Mouse (Mus musculus) lung, embryonic 16.5 days (tissue): ENCODE data around the gene Nfkb1. TPM values are rescaled to one million over a fixed set of nuclear protein-coding genes. Genes with fewer than 3 reads are reported as not detected.

Source experiments
- ATAC-seq: fragments of 200-750 bp; cut with Nextera tagmentation; 2 replicates; pipeline ENCODE4 v1.8.0; 2017; ENCODE audit warnings: low read depth, mild to moderate bottlenecking, moderate library complexity
- H3K27ac ChIP-seq: fragments of 300-500 bp; sonication (generic); 2 replicates; pipeline ENCODE4 v1.5.1; 2014; ENCODE audit warnings: mild to moderate bottlenecking, control low read depth, low read length
- H3K27me3 ChIP-seq: fragments of 300-500 bp; sonication (generic); 2 replicates; pipeline ENCODE4 v1.6.1; 2014; ENCODE audit warnings: low read depth, low read length, mixed read lengths; ENCODE audit not compliant: control insufficient read depth, insufficient read depth
- H3K36me3 ChIP-seq: fragments of 300-500 bp; sonication (generic); 2 replicates; pipeline ENCODE4 v1.6.1; 2014; ENCODE audit warnings: low read length; ENCODE audit not compliant: control insufficient read depth, insufficient read depth
- H3K4me1 ChIP-seq: fragments of 300-500 bp; sonication (generic); replicated peaks from 2 replicates; pipeline ENCODE4 v1.6.1; 2014; ENCODE audit warnings: low read length, mixed read lengths; ENCODE audit not compliant: control insufficient read depth, insufficient read depth
- H3K4me2 ChIP-seq: fragments of 300-500 bp; sonication (generic); 2 replicates; pipeline ENCODE4 v1.6.1; 2014; ENCODE audit warnings: low read depth, low read length, control low read depth
- H3K4me3 ChIP-seq: fragments of 300-500 bp; sonication (generic); 2 replicates; pipeline ENCODE4 v1.5.1; 2014; ENCODE audit warnings: mild to moderate bottlenecking, low read length, control low read depth
- H3K9ac ChIP-seq: fragments of 300-500 bp; sonication (generic); 2 replicates; pipeline ENCODE4 v1.6.1; 2014; ENCODE audit warnings: low read length, control low read depth
- H3K9me3 ChIP-seq: fragments of 300-500 bp; sonication (generic); 2 replicates; pipeline ENCODE4 v1.6.1; 2016; ENCODE audit warnings: low read length; ENCODE audit not compliant: control insufficient read depth
- WGBS: fragments of 180-500 bp; shearing (Covaris S2); extraction: QIAGEN DNeasy Blood & Tissue Kit; methylation state at CpG from one replicate; pipeline ENCODE4 v1.1.7; 2014; 5-methylcytosine and 5-hydroxymethylcytosine counted together
- polyA plus RNA-seq: library from polyadenylated mRNA; unstranded; fragments of >200 nt; fragmentation: Nextera tagmentation; extraction: Ambion mirVana; gene quantifications from 2 replicates; pipeline ENCODE4 v1.2.1, GENCODE M21; 2015

Gene Nfkb1
- polyA plus RNA-seq, 1 experiment from 2014 or later = 26.8 TPM

DNA sequence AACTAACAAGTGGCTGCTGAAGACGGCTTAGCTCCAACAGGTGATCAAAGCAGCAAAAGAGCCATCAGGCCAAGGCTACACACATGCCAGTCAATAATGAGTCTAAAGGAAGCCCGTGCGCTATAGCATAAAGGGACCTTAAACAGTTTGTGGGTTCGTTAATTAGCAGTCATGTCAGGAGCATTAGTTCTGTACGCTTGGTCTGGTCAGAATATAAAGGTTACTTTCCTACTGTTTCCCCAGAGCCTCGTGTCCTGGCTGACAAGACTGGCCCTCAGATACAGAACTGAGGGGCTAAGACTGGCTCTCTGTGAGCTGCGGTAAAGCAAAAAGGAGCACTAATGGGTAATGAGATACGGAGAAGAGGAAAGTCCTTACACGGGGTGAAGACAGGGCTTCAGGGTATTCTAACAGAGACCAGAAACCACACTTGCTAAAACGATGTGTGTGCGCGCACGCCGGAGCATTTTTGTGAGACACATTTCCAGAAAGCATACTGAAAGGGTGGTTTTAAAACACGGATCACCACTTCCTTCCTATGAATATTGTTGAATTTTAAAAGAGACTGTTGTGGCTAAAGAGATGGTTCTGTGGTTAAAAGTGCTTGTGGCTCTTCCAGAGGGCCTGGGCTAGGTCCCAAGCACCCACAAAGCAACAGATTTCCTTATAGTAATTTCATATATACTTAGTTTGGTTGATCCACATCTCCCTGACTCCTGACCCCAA lies 29.0 kb downstream of the Nfkb1 start:
- Histone ChIP-seq H3K4me1 (no peaks in the 10 kb centered on the region), H3K9me3 (no peaks in the 10 kb centered on the region), H3K4me3 (no peak overlapping the region), H3K27me3 (no peaks in the 10 kb centered on the region), H3K4me2 (no peak overlapping the region), H3K9ac (no peak overlapping the region), H3K36me3 (peaks cover 17% of the 10 kb centered on the region), H3K27ac (no peak overlapping the region)
- 89% methylated on average over 15 of the region's 15 CpGs for WGBS
- no peak for ATAC-seq

DNA sequence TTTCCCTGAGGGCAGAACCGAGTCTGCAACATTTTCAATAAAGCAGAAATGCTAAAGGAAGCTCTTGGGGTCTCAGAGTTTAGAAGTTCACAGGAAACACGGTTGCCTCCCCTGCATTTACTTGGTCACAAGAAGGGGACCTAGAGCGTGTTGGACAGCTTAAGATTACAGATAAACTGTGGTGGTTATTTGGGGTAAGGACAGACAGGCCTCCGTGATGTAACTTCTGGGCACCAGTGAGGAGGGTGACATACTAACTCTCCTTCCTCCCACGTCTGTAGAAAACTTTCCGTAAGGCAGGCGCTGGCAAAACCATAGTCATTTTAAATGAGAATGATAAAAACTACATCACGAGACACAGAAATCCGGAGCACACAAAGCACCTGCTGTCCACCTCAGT lies 29.6 kb downstream of the Nfkb1 start:
- 85% methylated on average over 9 of the region's 9 CpGs for WGBS
- ATAC-seq = no peak
- Histone ChIP-seq H3K4me2 (no peak overlapping the region), H3K27me3 (no peaks in the 10 kb centered on the region), H3K27ac (no peak overlapping the region), H3K9me3 (no peaks in the 10 kb centered on the region), H3K9ac (no peak overlapping the region), H3K4me3 (no peak overlapping the region), H3K4me1 (no peaks in the 10 kb centered on the region), H3K36me3 (peaks cover 14% of the 10 kb centered on the region; the same call in 1 of the 2 replicates)

DNA sequence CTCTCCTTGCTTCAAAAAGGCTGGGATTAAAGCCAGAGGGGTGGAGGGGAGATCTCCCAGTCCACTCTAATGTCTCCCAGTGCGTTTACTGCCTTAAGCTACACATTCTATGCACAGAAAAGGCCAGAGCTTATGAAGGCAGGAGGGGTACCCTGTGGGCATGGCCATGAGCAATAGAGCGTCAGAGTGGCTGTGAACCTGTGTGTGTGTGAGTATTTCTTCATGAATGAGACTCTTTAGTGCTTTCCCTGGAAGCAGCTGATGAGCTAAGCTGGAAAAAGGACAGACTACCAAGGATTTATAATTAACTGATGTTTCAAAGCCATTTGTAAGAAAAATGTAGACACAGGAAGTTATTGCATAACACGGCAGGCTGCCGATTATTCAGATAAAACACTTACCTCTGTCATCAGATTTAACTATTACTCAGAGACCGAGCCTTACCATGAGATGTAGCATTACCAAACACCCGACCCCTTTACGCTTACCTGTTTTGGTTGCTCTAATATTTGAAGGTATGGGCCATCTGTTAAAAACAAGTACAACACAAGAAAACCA lies 32.7 kb downstream of the Nfkb1 start:
- Histone ChIP-seq H3K9me3 (no peaks in the 10 kb centered on the region), H3K9ac (no peak overlapping the region), H3K27ac (no peak overlapping the region), H3K4me3 (no peak overlapping the region), H3K27me3 (no peaks in the 10 kb centered on the region), H3K4me1 (no peaks in the 10 kb centered on the region), H3K36me3 (peaks cover 18% of the 10 kb centered on the region; the same call in 1 of the 2 replicates), H3K4me2 (no peak overlapping the region)
- 58% methylated on average over 7 of the region's 7 CpGs for WGBS
- ATAC-seq = no peak

DNA sequence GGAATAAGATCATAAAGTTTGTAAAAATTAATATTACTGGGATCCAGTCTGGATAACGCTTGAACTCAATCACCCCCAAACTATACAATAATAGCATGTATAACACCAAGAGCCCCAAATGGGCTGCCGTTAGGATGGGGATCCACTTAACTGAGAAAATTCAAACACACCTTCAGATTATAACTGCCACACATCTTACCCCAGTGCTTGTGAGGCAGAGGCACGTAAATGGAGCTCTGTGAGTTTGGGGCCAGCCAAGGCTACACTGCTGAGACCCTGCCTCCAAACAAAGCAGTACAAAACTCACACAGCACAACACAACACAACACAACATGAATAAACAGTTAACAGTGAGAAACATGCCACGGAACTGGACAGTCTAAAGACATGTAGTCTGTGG lies 35.2 kb downstream of the Nfkb1 start:
- Histone ChIP-seq H3K9me3 (no peaks in the 10 kb centered on the region), H3K9ac (no peak overlapping the region), H3K4me2 (no peak overlapping the region), H3K4me1 (no peaks in the 10 kb centered on the region), H3K27me3 (no peaks in the 10 kb centered on the region), H3K36me3 (peaks cover 10% of the 10 kb centered on the region; the same call in 1 of the 2 replicates), H3K4me3 (no peak overlapping the region), H3K27ac (no peak overlapping the region)
- no peak for ATAC-seq
- 85% methylated on average over 4 of the region's 4 CpGs for WGBS

DNA sequence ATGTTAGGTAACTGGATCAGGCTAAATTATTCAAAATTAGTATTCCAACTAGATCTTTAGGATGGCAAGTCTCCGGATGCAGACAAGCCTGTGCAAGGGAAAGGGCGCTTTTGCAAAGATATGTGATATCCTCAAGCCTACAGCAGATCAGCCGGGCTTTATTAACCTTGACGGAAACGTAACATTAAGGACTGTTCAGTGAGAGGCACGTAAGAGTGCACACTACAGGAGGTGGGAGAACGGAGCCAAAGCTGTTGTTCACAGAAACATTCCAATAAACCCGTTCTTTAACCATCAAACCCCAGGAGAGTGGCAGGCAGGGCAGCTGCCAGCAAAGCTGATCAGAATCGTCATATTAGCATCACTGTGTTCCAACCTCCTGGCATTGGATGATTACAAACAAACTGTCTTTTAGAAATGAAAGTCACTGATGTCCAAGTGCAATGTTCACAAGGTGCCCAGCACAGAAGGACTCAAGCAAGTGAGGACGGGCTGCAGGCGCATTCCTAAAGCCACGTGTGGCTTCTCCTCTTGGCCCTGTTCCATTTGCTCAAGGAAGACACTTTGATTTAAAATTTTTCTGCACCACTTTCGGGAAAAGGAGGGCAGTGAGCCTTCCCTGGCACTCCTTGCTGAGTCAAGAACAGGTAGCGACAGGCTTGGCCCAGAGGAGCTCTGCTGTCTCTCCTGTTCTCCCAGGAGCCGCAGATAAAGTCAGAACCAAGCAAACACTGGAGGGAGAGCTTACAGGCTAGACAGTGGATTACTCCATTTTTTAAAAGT lies 40.4 kb downstream of the Nfkb1 start:
- Histone ChIP-seq H3K9ac (no peak overlapping the region), H3K9me3 (no peaks in the 10 kb centered on the region), H3K4me1 (no peaks in the 10 kb centered on the region), H3K27ac (no peak overlapping the region), H3K4me2 (no peak overlapping the region), H3K27me3 (no peaks in the 10 kb centered on the region), H3K36me3 (peaks cover 7% of the 10 kb centered on the region; the same call in 1 of the 2 replicates), H3K4me3 (no peak overlapping the region)
- no peak for ATAC-seq
- 69% methylated on average over 15 of the region's 15 CpGs for WGBS

DNA sequence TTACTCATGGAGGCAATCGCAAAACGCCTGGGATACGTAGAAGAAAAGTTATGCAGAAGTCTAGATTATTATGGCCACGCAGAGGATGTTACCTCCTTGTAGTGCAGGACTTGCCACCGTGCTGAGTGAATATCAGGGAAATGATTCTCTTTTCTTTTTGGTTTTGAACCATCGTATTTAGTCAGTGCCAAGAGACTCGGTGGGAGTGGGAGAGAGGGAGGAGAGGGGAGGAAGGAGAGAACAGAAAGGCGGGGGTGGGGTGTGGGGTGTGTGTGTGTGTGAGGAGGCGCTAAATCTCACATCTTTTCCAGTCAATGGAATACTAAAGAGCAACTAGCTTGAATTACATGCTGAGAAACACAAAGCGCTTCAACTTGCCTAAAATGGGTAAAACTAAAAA lies 41.5 kb downstream of the Nfkb1 start:
- Histone ChIP-seq H3K36me3 (peaks cover 6% of the 10 kb centered on the region; the same call in 1 of the 2 replicates), H3K4me2 (no peak overlapping the region)

DNA sequence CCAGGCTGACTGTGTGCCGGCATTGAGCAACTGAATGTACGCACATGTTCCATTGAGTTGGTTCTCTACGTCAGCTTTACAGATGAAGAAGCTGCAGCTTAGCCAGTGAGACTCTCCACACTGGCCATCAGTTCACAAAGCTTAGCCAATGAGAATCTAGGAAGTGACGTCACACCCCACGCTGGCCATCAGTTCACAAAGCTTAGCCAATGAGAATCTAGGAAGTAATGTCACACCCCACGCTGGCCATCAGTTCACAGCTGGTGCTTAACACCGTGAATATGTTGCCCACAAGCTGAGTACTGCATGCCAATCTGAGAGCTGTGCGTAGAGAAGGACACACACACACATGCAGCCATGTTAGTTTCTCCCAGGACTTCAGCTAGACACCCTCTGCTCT lies 42.8 kb downstream of the Nfkb1 start:
- Histone ChIP-seq H3K4me1 (no peaks in the 10 kb centered on the region), H3K27me3 (no peaks in the 10 kb centered on the region), H3K36me3 (peaks cover 7% of the 10 kb centered on the region), H3K9me3 (no peaks in the 10 kb centered on the region), H3K4me2 (no peak overlapping the region), H3K27ac (no peak overlapping the region), H3K4me3 (no peak overlapping the region), H3K9ac (no peak overlapping the region)
- WGBS = 90% methylated on average over 8 of the region's 8 CpGs
- ATAC-seq = no peak

More for the DNA sequence above, 41.5 kb downstream of the Nfkb1 start:
- WGBS = 79% methylated on average over 10 of the region's 10 CpGs
- H3K9me3 ChIP-seq = no peaks in the 10 kb centered on the region
- no peaks in the 10 kb centered on the region for H3K27me3 ChIP-seq
- no peaks in the 10 kb centered on the region for H3K4me1 ChIP-seq
- H3K4me3 ChIP-seq = no peak overlapping the region
- no peak overlapping the region for H3K27ac ChIP-seq
- ATAC-seq = no peak
- no peak overlapping the region for H3K9ac ChIP-seq

DNA sequence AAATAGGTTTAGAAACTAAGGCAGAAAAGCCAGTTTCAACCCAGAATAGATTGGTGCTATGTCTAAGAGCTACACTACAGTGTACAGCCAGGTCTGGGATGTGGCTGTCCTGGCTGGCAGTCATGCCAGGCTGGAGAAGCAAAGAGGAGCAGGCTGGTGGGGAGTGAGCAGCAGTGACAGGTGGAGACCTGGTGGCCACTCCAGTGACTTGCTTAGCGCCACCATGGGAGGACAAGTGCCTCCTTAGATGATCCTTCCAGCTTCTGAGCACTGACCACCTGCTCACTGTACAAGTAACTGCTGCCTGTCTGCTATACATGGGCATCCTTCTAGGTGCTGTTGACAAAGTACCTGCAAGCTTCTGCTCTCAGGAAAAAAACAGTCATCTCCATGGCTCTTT lies 44.7 kb downstream of the Nfkb1 start:
- H3K4me2 ChIP-seq = no peak overlapping the region
- H3K36me3 ChIP-seq = peaks cover 10% of the 10 kb centered on the region
- no peaks in the 10 kb centered on the region for H3K9me3 ChIP-seq
- WGBS = 89% methylated on average over 1 of the region's 1 CpGs
- no peaks in the 10 kb centered on the region for H3K27me3 ChIP-seq
- H3K27ac ChIP-seq = no peak overlapping the region
- no peaks in the 10 kb centered on the region for H3K4me1 ChIP-seq
- no peak for ATAC-seq
- H3K4me3 ChIP-seq = no peak overlapping the region
- no peak overlapping the region for H3K9ac ChIP-seq

DNA sequence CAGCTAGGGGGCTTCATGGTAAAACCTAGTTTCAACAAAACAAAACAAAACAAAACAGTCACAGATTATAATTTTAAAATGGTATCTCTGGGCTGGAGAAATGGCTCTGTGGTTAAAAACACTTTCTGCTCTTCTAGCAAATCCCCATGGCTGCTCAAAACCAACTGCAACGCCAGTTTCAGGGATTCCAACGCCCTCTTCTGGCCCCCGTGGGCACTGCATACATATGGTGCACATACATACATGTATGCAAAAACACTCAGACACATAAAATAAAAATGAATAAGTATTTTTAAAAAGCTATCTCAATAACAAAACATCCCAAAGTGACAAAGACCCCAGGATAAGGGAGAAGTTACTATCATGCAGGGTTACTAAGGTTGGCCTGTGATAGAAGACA lies 46.4 kb downstream of the Nfkb1 start:
- Histone ChIP-seq H3K9me3 (no peaks in the 10 kb centered on the region), H3K27me3 (no peaks in the 10 kb centered on the region), H3K36me3 (peaks cover 12% of the 10 kb centered on the region), H3K4me2 (no peak overlapping the region), H3K27ac (no peak overlapping the region), H3K9ac (no peak overlapping the region), H3K4me3 (no peak overlapping the region), H3K4me1 (no peaks in the 10 kb centered on the region)
- ATAC-seq = no peak
- 91% methylated on average over 3 of the region's 3 CpGs for WGBS
